6 mouse cellular contexts compared by ENCODE assay signal in genomic region chr17:75142845-75143244, GRCm38 (mm10).
DNase-seq lines count a peak whose midpoint lies in the region; ATAC-seq lines count a peak whose summit lies in the region.
"Not testable (repeated sequence)": the region's sequence is repeated elsewhere in the genome, so short reads cannot be mapped to it uniquely, and the experiment has no call there.

No protein-coding gene starts in this region.

- DNase-seq in MEL-GATA-1-ER (ENCODE audit: extremely low read depth, low read depth): peak; percentile 78
- DNase-seq in c-Kit-positive CD71-positive TER-119-positive erythroid progenitor cells, embryonic 14.5 days (ENCODE audit: low spot score): peak; percentile 32
- peak; percentile 52 for DNase-seq in liver
- not testable (repeated sequence) for DNase-seq in liver, embryonic 13.5 days

- peak; percentile 79 for ATAC-seq in liver, embryonic 13.5 days (ENCODE audit: low read depth)
- peak; percentile 78 for ATAC-seq in liver, embryonic 16.5 days (ENCODE audit: low read depth)
- peak; percentile 66 for ATAC-seq in megakaryocyte-erythroid progenitor cell, adult 5-6 weeks (replicated peaks; ENCODE audit: low FRiP score, low TSS enrichment, poor library complexity, severe bottlenecking)

- WGBS in liver, embryonic 13.5 days (ENCODE audit: insufficient replicate concordance): 12% methylated on average over 7 of the region's 7 CpGs
- 11% methylated on average over 7 of the region's 7 CpGs for WGBS in liver, embryonic 16.5 days (ENCODE audit: insufficient replicate concordance)

- H3K27ac ChIP-seq in liver, embryonic 13.5 days: peak overlapping the region; percentile 50
- peak overlapping the region; percentile 70 for H3K27ac ChIP-seq in liver, embryonic 16.5 days (ENCODE audit: low read length)

- H3K4me3 ChIP-seq in liver, embryonic 13.5 days (replicated peaks); liver, embryonic 16.5 days (ENCODE audit: low read depth, low read length): not testable (repeated sequence)

- H3K4me1 ChIP-seq in liver, embryonic 13.5 days (replicated peaks): peaks cover 22% of the 10 kb centered on the region
- H3K4me1 ChIP-seq in liver, embryonic 16.5 days (ENCODE audit: control insufficient read depth, low read depth, low read length): not testable (repeated sequence)

- not testable (repeated sequence) for H3K27me3 ChIP-seq in liver, embryonic 13.5 days; liver, embryonic 16.5 days (ENCODE audit: control insufficient read depth, insufficient read depth, low read depth, low read length)

- H3K9me3 ChIP-seq in liver, embryonic 13.5 days (replicated peaks); liver, embryonic 16.5 days (replicated peaks; ENCODE audit: control insufficient read depth, low read length): not testable (repeated sequence)

- not testable (repeated sequence) for H3K36me3 ChIP-seq in liver, embryonic 13.5 days; liver, embryonic 16.5 days (ENCODE audit: control insufficient read depth, insufficient read depth)

- peak overlapping the region; percentile 23; the same call in 1 of the 2 replicates for H3K4me2 ChIP-seq in liver, embryonic 13.5 days
- peak overlapping the region; percentile 38 for H3K4me2 ChIP-seq in liver, embryonic 16.5 days (ENCODE audit: low read depth, low read length)

- H3K9ac ChIP-seq in liver, embryonic 13.5 days: not testable (repeated sequence)
- 0 out of 2 replicates have a peak overlapping the region, but pooled peaks have one; percentile 20 for H3K9ac ChIP-seq in liver, embryonic 16.5 days (ENCODE audit: low read depth, low read length)
